ENCODE assay signal across 11 mouse cellular contexts in the genomic region with DNA sequence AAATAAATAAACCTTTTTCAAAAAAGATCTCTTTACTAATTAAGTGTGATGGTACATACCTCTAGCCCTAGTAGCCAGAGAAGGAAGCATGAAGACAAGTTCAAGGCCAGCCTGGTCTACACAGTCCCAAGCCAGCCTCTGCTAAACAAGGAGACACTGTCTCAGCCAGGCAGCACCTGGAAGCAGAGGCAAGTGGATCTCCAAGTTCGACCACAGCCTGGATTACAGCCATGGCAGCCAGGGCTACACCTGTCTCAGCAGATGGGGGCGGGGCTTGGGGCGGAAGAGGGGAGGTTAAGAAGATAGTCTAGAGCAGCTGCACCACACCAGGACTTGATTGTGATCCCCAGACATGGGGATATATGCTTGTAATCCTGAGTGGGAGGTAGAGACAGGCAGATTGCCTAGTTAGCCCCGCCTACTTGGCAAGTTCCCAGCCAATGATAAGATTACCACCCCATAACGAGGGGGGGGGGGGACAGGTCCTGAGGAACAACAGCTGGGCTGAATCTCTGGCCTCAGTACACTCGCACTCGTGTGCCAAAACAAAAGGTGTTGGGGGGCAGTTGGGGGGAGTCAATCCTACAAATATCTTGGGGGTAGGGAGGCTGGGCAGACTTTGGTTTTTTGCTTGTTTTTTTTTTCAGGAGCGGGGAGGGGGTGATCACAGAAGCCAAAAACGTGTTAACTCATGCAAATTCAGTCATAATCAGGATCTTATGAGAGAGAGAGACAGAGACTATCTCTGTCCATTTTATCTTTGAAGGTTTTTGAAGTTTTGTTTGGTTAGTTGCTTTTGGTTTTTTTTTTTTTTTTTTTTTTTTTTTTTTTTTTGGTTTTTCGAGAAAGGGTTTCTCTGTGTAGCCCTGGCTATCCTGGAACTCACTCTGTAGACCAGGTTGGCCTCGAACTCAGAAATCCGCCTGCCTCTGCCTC. TPM values are rescaled to one million over a fixed set of nuclear protein-coding genes. Genes with fewer than 3 reads are reported as not detected.
DNase-seq lines count a peak whose midpoint lies in the region; ATAC-seq and TF ChIP-seq lines count a peak whose summit lies in the region.
"Had no signal": no experiment of that assay in that cellular context is flagged by ENCODE, and none has a peak within 500 bp of the region (broad histone marks: within the 10 kb centered on the region; RNA-seq: fewer than 3 reads in every experiment).

No protein-coding gene starts in this region.

- H3K27ac ChIP-seq in cerebellum, adult 2 months (ENCODE audit: insufficient read depth, low read length), result no peak overlapping the region
- H3K27ac ChIP-seq in midbrain, embryonic 11.5 days (ENCODE audit: low read depth, low read length), result no peak overlapping the region
- H3K27ac ChIP-seq in midbrain, postnatal 0 days (ENCODE audit: low read depth, low read length), result no peak overlapping the region
- H3K27ac ChIP-seq in intestine, embryonic 15.5 days, result no peak overlapping the region

- no peak overlapping the region for H3K4me3 ChIP-seq in cerebellum, adult 2 months (replicated peaks; ENCODE audit: insufficient read depth, low read depth, low read length)
- H3K4me3 ChIP-seq in midbrain, embryonic 11.5 days (ENCODE audit: low read depth, low read length), result no peak overlapping the region
- no peak overlapping the region for H3K4me3 ChIP-seq in midbrain, postnatal 0 days (ENCODE audit: low read depth, low read length)
- no peak overlapping the region for H3K4me3 ChIP-seq in intestine, embryonic 15.5 days (replicated peaks)

- no peak overlapping the region for H3K4me2 ChIP-seq in midbrain, embryonic 11.5 days
- no peak overlapping the region for H3K4me2 ChIP-seq in midbrain, postnatal 0 days (ENCODE audit: low read depth, low read length, poor library complexity, severe bottlenecking)
- no peak overlapping the region for H3K4me2 ChIP-seq in intestine, embryonic 15.5 days (replicated peaks)

- no peak for TF ChIP-seq CTCF in cerebellum, adult 2 months (IDR thresholded peaks at IDR 0.05; ENCODE audit: borderline replicate concordance, insufficient read depth, low read depth, low read length)
- TF ChIP-seq CTCF in midbrain, postnatal 0 days (IDR thresholded peaks at IDR 0.05), result no peak

- 48% methylated on average over 12 of the region's 12 CpGs for WGBS in cerebellum, adult 2 months
- WGBS in midbrain, embryonic 11.5 days, result 78% methylated on average over 12 of the region's 12 CpGs
- WGBS in midbrain, postnatal 0 days, result 73% methylated on average over 12 of the region's 12 CpGs
- 57% methylated on average over 12 of the region's 12 CpGs for WGBS in intestine, embryonic 15.5 days

- no peak overlapping the region for H3K9ac ChIP-seq in midbrain, embryonic 11.5 days (ENCODE audit: low read length)
- H3K9ac ChIP-seq in midbrain, postnatal 0 days (replicated peaks; ENCODE audit: low read length, poor library complexity, severe bottlenecking), result no peak overlapping the region
- no peak overlapping the region for H3K9ac ChIP-seq in intestine, embryonic 15.5 days

- ATAC-seq in midbrain, embryonic 11.5 days (ENCODE audit: low FRiP score), result no peak
- ATAC-seq in midbrain, postnatal 0 days (ENCODE audit: low FRiP score), result no peak
- ATAC-seq in intestine, embryonic 15.5 days, result peak; percentile 32; the same call in 1 of the 2 replicates
- no peak for ATAC-seq in activated CD4-positive, CD25-positive, alpha-beta regulatory T cell, adult 4 months

- DNase-seq in cerebellum, postnatal 10 days, result peak; percentile 72 to 75
- no peak for DNase-seq in cerebellum, adult 2 months
- peak; percentile 56 for DNase-seq in midbrain, embryonic 11.5 days (ENCODE audit: low spot score, missing footprints)
- DNase-seq in midbrain, postnatal 0 days (ENCODE audit: low spot score), result no peak
- peak; percentile 55 for DNase-seq in lung, postnatal 36 days
- DNase-seq in adrenal gland, postnatal 25 days, result no peak
- DNase-seq: cerebellum, adult 18-20 months had no signal

- H3K27me3 ChIP-seq in cerebellum, adult 2 months (ENCODE audit: control insufficient read depth, insufficient read depth, low read length), result peaks cover 8% of the 10 kb centered on the region; the same call in 1 of the 2 replicates
- peaks cover 30% of the 10 kb centered on the region for H3K27me3 ChIP-seq in midbrain, embryonic 11.5 days (ENCODE audit: control insufficient read depth, insufficient read depth, low read length)
- H3K27me3 ChIP-seq in midbrain, postnatal 0 days (ENCODE audit: insufficient read depth, low read length), result peaks cover 18% of the 10 kb centered on the region
- 0 out of 2 replicates have a peak, but pooled peaks cover 5% of the 10 kb centered on the region for H3K27me3 ChIP-seq in intestine, embryonic 15.5 days (replicated peaks)

- H3K36me3 ChIP-seq in midbrain, embryonic 11.5 days (ENCODE audit: control insufficient read depth, insufficient read depth, low read length), result no peaks in the 10 kb centered on the region
- H3K36me3 ChIP-seq in midbrain, postnatal 0 days (ENCODE audit: insufficient read depth, low read length), result no peaks in the 10 kb centered on the region
- no peaks in the 10 kb centered on the region for H3K36me3 ChIP-seq in intestine, embryonic 15.5 days

- no peaks in the 10 kb centered on the region for H3K9me3 ChIP-seq in midbrain, embryonic 11.5 days (ENCODE audit: control insufficient read depth, low read length)
- no peaks in the 10 kb centered on the region for H3K9me3 ChIP-seq in midbrain, postnatal 0 days (ENCODE audit: low read length)
- H3K9me3 ChIP-seq in intestine, embryonic 15.5 days, result no peaks in the 10 kb centered on the region

- H3K4me1 ChIP-seq in cerebellum, adult 2 months (ENCODE audit: control insufficient read depth, insufficient read depth, low read length), result no peaks in the 10 kb centered on the region
- H3K4me1 ChIP-seq in midbrain, embryonic 11.5 days (ENCODE audit: control insufficient read depth, insufficient read depth, low read length), result peaks cover 7% of the 10 kb centered on the region
- H3K4me1 ChIP-seq in midbrain, postnatal 0 days (ENCODE audit: insufficient read depth, low read length), result 0 out of 2 replicates have a peak, but pooled peaks cover 7% of the 10 kb centered on the region
- H3K4me1 ChIP-seq in intestine, embryonic 15.5 days (replicated peaks), result peaks cover 29% of the 10 kb centered on the region; the same call in 1 of the 2 replicates

- TF ChIP-seq POLR2A in cerebellum, adult 2 months (IDR thresholded peaks at IDR 0.05; ENCODE audit: borderline replicate concordance, insufficient read depth, low read length), result no peak

RNA-seq across cellular contexts. Expression of a gene that starts 3.4 kb away (rescaled TPM):
- 1.5 and 3.6 TPM in 2 replicates for polyA plus RNA-seq in cerebellum, adult 2 months (2012; rRNA removed)
- 8.7 and 10.3 TPM in 2 replicates for polyA plus RNA-seq in midbrain, embryonic 11.5 days (2014; fragmentation: Nextera tagmentation; extraction: Ambion mirVana)
- total RNA-seq in midbrain, postnatal 0 days (2014; rRNA removed), result 13.4 and 16.5 TPM in 2 replicates
- 6.7 and 7.0 TPM in 2 replicates for polyA plus RNA-seq in midbrain, postnatal 0 days (2015; fragmentation: Nextera tagmentation; extraction: Ambion mirVana)
- 10.6 and 11.6 TPM in 2 replicates for polyA plus RNA-seq in intestine, embryonic 15.5 days (2015; fragmentation: Nextera tagmentation; extraction: Ambion mirVana)
- total RNA-seq in adrenal gland, postnatal 25 days (2021), result 3.2 and 3.6 TPM in 2 replicates
- polyA plus RNA-seq in activated CD4-positive, CD25-positive, alpha-beta regulatory T cell, adult 4 months (2017; shearing (Covaris generic)), result under 1 TPM; 0.15 to 0.46 TPM
- polyA plus RNA-seq: C2C12 had no signal

RNA-seq across cellular contexts. Expression of a gene that starts 30.6 kb away (rescaled TPM):
- polyA plus RNA-seq in cerebellum, adult 2 months (2012; rRNA removed), result 0.34 and 0.76 TPM in 2 replicates
- polyA plus RNA-seq in midbrain, embryonic 11.5 days (2014; fragmentation: Nextera tagmentation; extraction: Ambion mirVana), result 0.68 and 1.2 TPM in 2 replicates
- not detected in 2 replicates for total RNA-seq in midbrain, postnatal 0 days (2014; rRNA removed)
- 2.1 and 5.0 TPM in 2 replicates for polyA plus RNA-seq in midbrain, postnatal 0 days (2015; fragmentation: Nextera tagmentation; extraction: Ambion mirVana)
- 1.3 and 1.8 TPM in 2 replicates for polyA plus RNA-seq in intestine, embryonic 15.5 days (2015; fragmentation: Nextera tagmentation; extraction: Ambion mirVana)
- total RNA-seq in adrenal gland, postnatal 25 days (2021), result 2.4 TPM in 1 of 2 replicates, not detected in the other
- 1 to 10 TPM in 1 of 2 experiments, not detected in 1; 6.8 TPM for polyA plus RNA-seq in activated CD4-positive, CD25-positive, alpha-beta regulatory T cell, adult 4 months (2017; shearing (Covaris generic))
- total RNA-seq: gastrocnemius, adult 8-10 months had no signal
- polyA plus RNA-seq: C2C12 had no signal

RNA-seq across cellular contexts. Expression of a gene that starts 41.8 kb away (rescaled TPM):
- polyA plus RNA-seq in cerebellum, adult 2 months (2012; rRNA removed), result 79.0 and 80.4 TPM in 2 replicates
- 36.8 and 38.8 TPM in 2 replicates for polyA plus RNA-seq in midbrain, embryonic 11.5 days (2014; fragmentation: Nextera tagmentation; extraction: Ambion mirVana)
- 44.9 and 45.3 TPM in 2 replicates for total RNA-seq in midbrain, postnatal 0 days (2014; rRNA removed)
- polyA plus RNA-seq in midbrain, postnatal 0 days (2015; fragmentation: Nextera tagmentation; extraction: Ambion mirVana), result 45.1 and 45.9 TPM in 2 replicates
- polyA plus RNA-seq in intestine, embryonic 15.5 days (2015; fragmentation: Nextera tagmentation; extraction: Ambion mirVana), result 26.8 and 29.0 TPM in 2 replicates
- total RNA-seq in adrenal gland, postnatal 25 days (2021), result 59.5 and 71.3 TPM in 2 replicates
- 10 to 100 TPM; 63.9 to 65.7 TPM for polyA plus RNA-seq in activated CD4-positive, CD25-positive, alpha-beta regulatory T cell, adult 4 months (2017; shearing (Covaris generic))

Comparison
In these comparisons a context has a peak if more than half of its experiments do, and no peak if none do; other contexts are left out.
1. DNase-seq: peak in cerebellum, postnatal 10 days (2 of 2), midbrain, embryonic 11.5 days (single experiment) and lung, postnatal 36 days (single experiment); none in cerebellum, adult 2 months (0 of 2), midbrain, postnatal 0 days (single experiment) and adrenal gland, postnatal 25 days (single experiment).